Mouse (Mus musculus) lung, postnatal 25 days (tissue): ENCODE data around the gene Zmym1.
"Not testable (repeated sequence)": the region's sequence is repeated elsewhere in the genome, so short reads cannot be mapped to it uniquely, and the experiment has no call there.

Source experiments
- DNase-seq: peaks from one replicate; pipeline ENCODE4 v3.0.0; 2022; ENCODE audit warnings: low spot score

Gene Zmym1

GRCm38 (mm10) chr4:127027228-127028190 is 33.4 kb downstream of the Zmym1 start:
- DNase-seq: peak; percentile 38

- no peak for DNase-seq
Measured at GRCm38 (mm10) chr4:127026826-127027225, 34.1 kb downstream of the Zmym1 start.

GRCm38 (mm10) chr4:127024240-127024639 is 36.7 kb downstream of the Zmym1 start:
- no peak for DNase-seq

GRCm38 (mm10) chr4:127023201-127023600 is 37.8 kb downstream of the Zmym1 start:
- no peak for DNase-seq

GRCm38 (mm10) chr4:127021989-127022626 is 38.8 kb downstream of the Zmym1 start:
- DNase-seq: peak; percentile 92

- DNase-seq: peak; percentile 99
Measured at GRCm38 (mm10) chr4:127021151-127021945, 39.6 kb downstream of the Zmym1 start, which contains the start of gene Sfpq. Gene Sfpq (plus strand): TSS chr4:127021324.

- DNase-seq: no peak
Measured at GRCm38 (mm10) chr4:127020411-127021150, 40.4 kb downstream of the Zmym1 start.

GRCm38 (mm10) chr4:127016366-127016765 is 44.6 kb downstream of the Zmym1 start:
- DNase-seq: no peak

- peak; percentile 89 for DNase-seq
Measured at GRCm38 (mm10) chr4:127015294-127015993, 45.5 kb downstream of the Zmym1 start.

- no peak for DNase-seq
Measured at GRCm38 (mm10) chr4:127005113-127005936, 55.6 kb downstream of the Zmym1 start.

GRCm38 (mm10) chr4:127004384-127004783 is 56.6 kb downstream of the Zmym1 start:
- no peak for DNase-seq

GRCm38 (mm10) chr4:127000601-127001105 is 60.3 kb downstream of the Zmym1 start:
- no peak for DNase-seq

- not testable (repeated sequence) for DNase-seq
Measured at GRCm38 (mm10) chr4:126999372-126999771, 61.6 kb downstream of the Zmym1 start.
